1 mouse cellular context compared by ENCODE assay signal in genomic region chr12:87226801-87227200, GRCm38 (mm10).
TF ChIP-seq lines count a peak whose summit lies in the region.

No protein-coding gene starts in this region.

TF ChIP-seq in ES-E14, 5 proteins besides CTCF, POLR2A, EP300 and RAD21:
- TF ChIP-seq ZNF384 (IDR thresholded peaks at IDR 0.05; ENCODE audit: low read depth, low read length) (no peak), HCFC1 (IDR thresholded peaks at IDR 0.05; ENCODE audit: borderline replicate concordance, insufficient read depth, low read length) (no peak), MAFK (IDR thresholded peaks at IDR 0.05; ENCODE audit: insufficient read depth, low read depth, low read length) (peak; percentile 53; the same call in 1 of the 2 replicates), ZC3H11A (IDR thresholded peaks at IDR 0.05; ENCODE audit: borderline replicate concordance, low read depth, low read length) (no peak)
TF ChIP-seq in ES-E14: peak in this region for 1.
